Mouse (Mus musculus) regulatory T cell (primary cell): Measurements from ENCODE around the gene Hemk1.

Source experiments
- in situ Hi-C: fragments of 300-600 bp; cut with MboI, MseI; formaldehyde crosslinking; loops from one replicate; pipeline ENCODE4 v1.15.1; 2025; ENCODE audit warnings: high pct_unique_total_duplicates

Hemk1 gene

DNA sequence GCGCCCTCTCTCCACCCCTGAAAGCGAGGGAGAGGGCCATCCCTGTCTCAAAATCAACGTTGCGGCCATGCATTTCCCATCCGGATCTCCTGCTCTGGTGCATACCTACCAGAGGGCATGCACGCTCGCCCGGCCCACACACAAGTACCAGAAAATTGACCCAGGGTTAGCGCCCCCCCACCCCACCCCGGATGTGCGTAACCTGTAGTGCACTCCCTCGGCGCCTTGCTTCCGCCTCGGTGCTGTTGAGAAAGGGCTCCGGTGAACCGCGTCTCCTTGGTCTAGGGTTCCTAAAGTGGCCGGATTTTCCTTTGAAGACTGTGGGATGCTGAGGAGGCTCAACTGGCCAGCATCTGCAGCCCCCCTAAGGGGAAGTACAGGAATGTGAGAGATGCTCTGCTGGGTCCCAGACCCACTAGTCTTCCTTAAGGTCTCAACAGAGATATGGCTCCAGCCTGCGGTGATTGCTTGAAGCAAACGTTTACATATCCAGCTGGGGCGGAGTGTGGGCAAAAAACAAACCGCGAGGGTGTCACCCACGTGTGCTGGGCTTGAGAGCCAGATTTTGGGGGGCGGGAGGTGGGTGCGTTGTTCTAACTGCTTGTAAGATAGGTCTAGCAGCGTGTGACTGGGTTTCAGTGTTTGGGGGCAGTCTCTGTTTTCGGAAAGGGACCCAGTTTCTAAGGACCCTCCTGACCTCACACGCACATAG, at the start of gene Hemk1:
Gene Hemk1, minus strand, starts transcription at position 179 of the 712 bp plus-strand sequence.
- in situ Hi-C loops = no loop called here

DNA sequence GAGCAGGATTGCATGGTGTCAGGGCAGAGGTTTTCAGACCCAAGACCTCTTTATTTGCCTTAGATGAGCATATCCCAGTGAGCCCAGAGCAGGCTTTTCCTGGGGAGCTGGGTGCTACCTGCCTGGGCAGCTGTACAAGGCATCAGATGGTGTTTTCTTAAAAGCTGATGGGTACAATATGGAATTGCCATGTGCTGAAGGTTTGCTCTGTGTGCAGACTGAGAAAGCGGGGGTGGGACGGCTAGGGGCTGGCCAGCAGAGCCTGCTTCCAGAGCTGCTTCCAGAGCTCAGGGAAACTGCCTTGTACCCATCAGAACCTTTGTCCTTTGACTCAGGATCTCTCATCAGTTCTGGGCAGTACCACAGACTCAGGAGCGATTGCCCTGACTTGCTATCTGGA, 49.6 kb upstream of the Hemk1 start:
- in situ Hi-C loops = no loop called here

DNA sequence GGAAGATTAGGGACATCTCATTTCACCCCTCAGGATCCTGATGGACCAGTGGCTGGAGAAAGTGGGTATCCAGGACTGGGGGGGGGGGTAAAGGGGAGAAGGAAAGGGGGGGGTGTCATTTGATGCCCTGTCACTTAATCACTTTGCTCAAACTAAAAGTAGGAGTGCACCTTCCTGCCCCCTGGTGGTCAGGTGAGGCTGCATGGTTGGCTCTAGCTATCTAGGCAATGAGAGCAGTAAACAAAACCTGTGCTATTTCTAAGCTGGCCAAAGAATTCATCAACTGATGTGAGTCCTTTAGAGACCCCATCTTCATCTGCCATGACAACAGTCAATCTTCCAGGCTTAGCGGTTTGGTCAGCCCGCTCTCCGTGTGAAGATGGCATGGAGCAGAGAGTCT, 48.6 kb upstream of the Hemk1 start:
- in situ Hi-C loops = no loop called here

DNA sequence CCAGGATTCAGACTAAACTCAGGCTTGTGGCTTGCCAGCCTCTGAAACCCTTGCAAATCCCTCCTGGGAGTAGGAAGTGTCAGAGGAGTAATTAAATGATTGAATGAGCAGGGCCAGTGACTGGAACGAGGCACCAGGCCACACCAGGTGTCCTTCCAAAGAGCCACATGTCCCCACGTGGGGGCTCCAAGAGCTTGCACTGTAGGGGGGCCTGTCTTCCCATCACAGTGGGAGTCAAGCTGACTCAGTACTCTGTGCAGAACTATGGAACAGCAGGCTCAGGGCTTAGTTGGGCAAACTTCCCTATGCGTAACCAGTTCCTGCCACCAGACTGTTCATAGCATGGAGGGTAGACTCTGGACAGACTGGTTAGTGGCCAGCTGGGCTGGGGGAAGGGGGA, 46.2 kb upstream of the Hemk1 start:
- in situ Hi-C loops = no loop called here

DNA sequence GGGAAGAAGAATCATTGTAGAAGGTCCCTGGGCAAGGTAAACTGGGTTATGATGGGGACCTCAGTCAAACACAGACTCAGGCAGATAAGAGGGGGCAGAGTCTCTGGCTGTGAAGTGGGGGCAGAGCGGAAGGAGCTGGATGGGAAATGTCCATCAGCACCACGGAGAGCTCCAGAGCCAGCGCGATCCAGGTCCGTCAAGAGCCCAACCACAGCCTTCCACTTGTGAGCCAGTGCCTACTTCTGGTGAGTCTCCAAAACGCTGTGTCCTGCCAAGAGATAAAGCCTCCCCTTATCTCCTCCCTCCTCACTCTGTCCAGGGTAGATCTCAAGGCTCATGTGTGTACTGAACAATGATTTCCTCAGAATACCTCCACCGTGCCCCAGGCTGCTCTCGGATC, 43.6 kb upstream of the Hemk1 start:
- in situ Hi-C loops = no loop called here

DNA sequence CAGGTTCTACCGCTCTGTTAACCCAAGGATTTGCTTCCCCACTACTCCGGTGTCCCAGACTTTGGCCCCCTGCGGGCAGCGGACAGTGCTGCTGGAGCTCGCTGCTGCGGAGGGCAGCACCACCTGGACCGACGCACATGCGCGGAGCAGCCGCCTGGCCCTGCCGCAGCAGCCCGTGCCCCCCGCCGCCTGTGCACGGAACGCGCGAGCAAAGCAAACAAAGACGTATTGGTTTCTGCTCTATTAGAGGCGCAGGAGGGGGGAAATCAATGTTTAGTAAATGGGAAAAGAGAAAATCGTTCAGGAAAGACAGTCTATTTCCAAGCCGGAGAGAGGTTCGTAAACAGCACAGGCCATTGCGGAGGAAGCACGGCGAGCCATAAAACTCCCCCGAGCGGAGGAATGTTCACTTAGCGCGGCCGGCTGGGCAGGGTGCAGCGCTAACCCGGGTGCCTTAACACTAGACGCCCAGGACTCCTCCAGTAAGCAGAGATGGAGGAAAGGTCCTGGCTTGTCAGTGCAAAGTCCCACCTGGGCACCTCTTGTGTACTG, 39.9 kb upstream of the Hemk1 start:
- in situ Hi-C loops = no loop called here

DNA sequence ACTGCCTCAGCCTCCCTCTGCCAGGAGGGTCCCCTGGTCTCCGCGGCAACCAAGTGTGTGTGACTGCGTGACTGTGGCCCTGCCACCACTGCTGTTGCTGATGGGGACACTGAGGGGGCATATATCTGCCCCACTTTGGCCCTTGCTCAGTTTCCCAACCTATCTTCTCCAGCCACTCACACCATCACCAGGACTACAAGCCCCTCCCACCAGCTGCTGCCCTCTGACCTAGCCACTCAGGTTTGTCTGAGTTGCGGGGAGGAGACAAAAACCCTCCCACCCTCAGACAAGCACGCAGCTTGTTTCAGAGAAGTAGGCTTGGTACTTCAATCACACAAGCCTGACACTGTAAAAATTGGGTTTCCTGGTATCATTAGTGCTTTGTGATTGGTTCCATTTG, 37.3 kb upstream of the Hemk1 start:
- in situ Hi-C loops = no loop called here

DNA sequence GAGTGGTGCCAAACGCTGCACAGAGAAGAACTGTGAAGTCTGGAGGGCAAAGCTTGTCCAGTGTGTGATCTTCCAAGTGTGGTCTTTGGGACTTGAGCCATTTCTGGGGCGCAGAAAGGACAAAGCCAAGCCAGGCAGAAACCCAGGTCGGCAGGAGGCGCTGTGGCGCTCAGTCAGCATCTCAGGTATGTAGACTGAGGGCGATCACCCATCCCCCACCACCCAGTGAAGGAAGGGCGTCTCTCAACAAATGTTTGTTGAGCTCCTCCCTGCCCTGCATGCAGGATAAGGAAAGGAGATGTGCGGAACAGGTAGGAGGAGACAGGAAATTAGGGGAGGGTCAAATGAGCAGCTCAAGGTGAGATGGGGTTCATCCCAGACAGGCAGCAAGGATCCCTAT, 36.5 kb upstream of the Hemk1 start:
- in situ Hi-C loops = no loop called here

DNA sequence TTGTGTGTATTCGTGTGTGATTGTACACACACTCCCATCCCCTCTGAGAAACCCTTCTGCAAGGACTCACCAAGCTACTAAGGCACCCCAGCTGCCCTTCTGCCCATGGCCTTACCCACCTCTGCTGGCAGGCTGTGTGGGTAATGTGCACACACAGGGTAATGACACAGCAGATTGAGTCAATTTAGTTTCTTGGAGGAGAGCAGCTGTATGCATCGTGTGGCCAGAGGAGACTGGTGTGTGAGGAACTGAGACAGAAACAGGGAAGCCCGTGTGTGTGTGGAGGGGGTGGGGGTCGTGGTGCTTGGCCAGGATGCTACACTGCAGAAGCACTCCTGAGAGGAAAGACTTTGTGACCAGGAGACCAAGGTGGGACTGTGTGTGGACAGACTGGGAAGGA, 34.3 kb upstream of the Hemk1 start:
- in situ Hi-C loops = no loop called here

DNA sequence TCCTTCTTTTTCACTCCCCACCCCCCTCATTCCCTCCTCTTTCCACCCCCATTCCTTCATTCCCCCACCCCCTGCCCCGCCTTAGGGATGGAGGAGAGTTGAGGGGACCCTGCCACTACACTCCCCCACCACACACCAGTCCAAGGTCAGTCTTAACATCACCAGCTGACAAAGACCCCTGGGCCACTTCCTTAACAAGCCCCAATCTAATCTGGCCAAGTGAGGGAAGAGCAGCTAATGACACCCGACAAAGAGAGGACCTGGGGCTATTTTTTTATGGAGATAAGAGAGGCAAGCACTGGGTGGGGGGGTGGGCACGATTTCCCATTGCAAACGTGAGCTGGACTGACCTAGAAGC, 31.9 kb upstream of the Hemk1 start:
- in situ Hi-C loops = no loop called here

DNA sequence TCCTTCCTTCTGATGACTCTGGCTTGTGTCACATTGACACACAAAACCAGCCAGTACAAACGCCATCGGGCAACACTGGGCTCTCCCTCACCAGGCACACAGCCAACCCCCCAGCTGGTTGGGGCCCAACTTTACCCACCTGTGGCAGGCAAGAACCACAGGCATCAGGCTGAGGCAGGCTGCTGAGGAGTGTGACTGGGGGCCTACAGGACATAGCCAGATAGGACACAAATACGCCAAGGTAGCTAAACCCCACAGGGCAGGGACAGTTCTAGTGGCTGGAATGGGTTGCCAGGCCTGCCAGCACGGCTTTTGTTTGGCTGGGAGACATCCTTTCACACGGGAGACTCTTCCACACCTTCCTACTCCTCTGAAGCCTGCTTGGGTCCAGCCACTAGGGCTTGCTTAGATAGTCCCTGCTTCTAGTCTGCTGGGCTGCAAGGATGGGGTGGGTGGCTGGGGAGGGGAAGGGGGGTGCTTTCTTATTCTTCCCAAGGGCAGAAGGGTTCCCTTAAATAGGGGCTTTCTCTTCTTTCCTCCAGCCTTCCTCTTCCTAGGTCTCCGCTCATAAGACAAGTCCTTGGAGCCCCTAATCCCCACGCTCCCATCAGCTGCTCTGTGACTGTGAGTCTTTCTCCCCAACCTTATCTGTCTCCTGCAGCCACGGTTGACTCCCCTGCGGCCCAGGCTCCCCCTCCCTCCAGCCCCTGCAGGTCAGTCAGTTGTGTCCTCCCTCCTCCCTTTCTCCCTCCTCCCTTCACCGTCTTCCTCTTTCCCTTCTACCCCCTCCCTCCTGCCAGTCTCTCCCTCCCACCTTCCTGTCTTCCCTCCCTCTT, 31.3 kb upstream of the Hemk1 start:
- in situ Hi-C loops = no loop called here

DNA sequence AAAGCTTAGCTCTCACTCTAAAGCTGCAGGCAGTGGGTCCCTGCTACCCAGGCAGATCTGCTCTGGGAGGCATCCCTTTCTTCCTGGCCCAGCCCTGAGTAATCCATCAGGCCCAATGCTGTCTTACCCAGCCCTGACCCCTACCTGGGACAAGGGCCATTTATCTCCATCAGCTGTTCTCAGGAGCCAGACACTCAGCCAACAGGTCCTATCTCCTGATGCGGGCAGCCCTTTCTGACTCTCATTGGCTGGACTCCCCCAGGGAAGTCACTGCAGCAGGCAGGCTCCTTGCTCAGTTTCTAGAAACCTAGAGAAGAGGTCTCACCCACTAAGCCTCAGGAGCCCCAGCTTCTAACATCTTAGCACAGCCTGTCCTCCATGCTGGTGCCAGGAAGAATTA, 30.2 kb upstream of the Hemk1 start:
- in situ Hi-C loops = no loop called here

DNA sequence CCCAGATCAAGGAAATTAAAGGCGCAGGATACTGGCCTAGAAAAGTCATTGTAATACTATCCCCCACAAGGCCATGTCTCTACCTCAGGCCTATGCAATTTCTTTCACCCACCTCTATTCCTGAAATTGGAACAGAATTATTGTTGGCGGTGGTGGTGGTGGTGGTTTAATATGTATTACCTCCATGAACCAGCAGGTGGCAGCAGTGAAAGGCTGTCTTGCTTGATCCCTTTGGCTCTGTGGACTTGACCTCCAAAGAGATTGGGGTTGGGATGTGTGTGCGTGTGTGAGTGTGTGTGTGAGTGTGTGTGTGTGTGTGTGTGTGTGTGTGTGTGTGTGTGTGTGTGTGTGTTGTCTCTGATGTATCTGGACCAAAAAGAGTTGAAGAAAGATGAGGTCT, 28.5 kb upstream of the Hemk1 start:
- in situ Hi-C loops = no loop called here

DNA sequence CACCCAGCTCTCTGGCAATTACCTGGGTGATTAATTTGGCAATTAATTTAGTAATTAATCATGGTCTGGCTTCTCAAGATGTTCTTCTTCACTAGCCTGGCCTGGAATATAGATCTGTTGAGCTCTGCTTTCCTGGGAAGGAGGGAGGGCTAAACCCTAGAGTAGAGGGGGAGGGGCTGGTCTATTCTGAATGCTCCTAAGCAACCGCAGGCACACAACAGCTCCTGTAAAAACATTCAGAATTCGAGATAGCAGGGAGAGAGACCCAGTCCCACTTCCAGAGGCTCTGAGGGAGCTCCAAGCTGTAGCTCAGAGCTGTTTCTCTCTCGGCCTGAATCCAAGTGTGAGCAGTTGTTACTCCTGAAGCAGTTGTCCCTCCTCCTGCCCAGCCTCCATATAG, 22.8 kb upstream of the Hemk1 start:
- in situ Hi-C loops = no loop called here

DNA sequence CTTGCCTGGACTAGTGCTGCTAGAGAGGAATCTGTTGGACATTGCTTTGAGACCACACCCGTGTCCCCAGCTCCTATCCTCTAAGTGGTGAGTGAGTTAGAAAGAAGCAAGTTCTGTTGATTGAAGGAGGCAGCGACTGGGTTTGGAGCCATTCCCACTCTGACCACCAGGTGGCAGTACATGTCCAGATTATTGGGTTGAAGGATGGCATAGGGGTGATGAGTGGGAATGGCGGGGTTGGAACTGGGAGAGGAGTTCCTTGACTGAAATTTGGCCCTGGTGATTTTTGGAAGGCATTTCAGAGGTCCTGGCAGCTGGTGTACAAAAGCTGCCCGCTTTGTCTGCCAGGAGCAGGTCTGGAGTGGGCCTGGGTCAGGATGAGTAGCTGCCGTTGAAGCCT, 19.5 kb upstream of the Hemk1 start:
- in situ Hi-C loops = loop anchor here (5.0 to 10.0 kb wide), 2 partner anchors 155 to 463 kb away; partner anchors contain the start of gene Manf

DNA sequence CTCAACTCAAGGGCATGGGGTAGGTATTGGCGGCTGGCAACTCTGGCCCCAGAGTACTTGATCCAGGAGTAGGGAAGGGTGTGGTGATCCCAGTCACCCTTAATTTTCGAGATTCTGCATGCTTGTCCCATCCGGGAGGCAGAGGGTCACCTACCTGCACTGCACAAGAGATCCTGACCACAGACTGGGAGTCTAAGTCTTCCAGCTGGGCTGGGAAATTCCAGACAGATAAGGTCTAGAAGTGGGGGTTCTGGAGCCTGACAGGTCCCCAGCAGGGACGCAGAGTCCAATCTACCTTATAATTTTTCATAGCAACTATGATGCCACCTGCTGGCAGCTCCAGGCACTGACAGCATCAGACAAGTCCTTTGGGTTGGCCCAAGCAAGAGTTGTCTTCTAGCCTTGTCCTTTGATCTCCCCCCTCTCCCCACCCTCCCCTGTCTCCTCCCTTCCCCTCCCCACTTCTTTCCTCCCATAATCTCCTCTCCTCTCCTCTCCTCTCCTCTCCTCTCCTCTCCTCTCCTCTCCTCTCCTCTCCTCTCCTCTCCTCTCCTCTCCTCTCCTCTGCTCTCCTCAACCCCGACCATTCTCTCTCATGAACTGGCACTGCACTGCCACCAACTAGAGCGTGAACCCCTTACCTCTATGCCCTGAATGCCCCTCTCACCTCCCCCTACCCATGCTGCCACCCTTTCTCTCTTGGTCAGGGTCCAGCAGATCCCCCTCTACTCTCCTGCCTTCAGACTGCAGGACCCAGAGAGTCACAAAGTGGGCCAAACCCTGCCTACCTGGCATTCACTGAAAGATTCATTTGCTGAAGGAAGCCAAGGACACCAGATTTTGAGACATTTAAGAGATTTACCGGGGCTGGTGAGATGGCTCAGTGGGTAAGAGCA, 18.0 kb upstream of the Hemk1 start:
- in situ Hi-C loops = loop anchor here (5.0 to 10.0 kb wide), 2 partner anchors 156 to 461 kb away; partner anchors contain the start of gene Manf

DNA sequence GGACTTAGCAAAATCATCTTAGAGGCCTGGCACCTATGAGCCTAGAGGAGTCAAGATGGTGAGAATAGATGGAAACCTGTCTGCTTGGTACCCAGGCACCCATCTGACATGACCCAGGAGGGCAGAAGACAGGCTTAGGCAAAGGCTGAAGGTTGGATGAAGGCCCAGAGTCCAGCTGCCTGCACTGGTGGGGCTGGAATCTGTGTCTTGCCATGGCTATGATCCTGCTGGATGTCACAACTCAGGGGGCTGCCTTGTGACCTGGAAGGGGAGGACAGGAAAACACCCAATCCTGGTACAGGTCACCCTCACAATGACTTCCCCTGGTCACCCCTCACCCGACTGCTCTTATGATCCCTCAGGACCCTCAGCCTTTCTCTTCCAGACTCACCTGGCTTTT, 16.7 kb upstream of the Hemk1 start:
- in situ Hi-C loops = loop anchor here (5.0 to 10.0 kb wide), 2 partner anchors 157 to 460 kb away; partner anchors contain the start of gene Manf

DNA sequence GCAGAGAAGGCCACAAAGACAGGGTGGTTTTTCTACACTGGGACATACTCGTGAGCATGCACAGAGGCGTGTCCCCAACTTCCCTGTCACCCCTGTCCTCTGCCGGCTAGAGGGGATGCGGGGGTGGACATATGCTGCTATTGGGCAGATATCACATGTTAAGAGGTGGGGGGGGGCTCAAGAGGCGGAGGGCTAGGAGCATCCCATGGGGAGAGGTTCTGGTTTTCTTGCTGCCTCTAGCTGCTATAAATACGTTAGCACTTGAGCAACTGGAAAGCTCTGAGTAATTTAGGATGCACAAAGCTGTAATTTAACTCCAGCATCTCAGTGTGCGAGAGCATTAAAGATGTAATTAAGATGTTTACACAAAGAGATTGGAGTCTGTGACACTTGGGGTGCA, 11.2 kb upstream of the Hemk1 start:
- in situ Hi-C loops = no loop called here

DNA sequence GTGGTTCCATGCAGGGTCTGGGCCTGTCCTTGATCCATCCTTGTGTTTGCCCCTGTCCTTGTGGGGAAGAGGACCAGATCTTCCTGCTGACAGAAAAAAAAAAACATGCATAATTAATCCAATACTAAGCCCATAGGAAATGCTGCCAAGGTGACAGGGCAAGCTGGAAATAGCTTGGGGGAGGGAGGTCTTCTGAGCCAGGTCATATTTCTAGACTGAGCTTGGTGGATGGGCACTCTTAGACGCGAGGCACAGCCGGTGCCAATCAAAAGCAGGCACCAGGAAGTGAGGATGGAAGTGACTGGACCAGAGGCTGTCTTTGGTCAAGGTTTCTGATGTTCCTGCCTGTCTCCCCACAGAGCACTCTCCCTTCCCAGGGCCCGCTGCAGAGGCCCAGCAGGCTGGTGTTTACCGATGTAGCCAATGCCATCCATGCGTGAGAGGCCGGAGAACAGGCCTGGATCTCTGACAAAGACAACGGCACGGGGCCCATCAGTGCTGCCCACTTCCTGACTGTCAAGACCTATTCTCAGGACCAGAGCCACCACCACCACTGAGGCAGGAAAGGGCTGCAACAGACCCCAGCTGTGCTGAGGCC, 9.5 kb upstream of the Hemk1 start:
- in situ Hi-C loops = no loop called here

DNA sequence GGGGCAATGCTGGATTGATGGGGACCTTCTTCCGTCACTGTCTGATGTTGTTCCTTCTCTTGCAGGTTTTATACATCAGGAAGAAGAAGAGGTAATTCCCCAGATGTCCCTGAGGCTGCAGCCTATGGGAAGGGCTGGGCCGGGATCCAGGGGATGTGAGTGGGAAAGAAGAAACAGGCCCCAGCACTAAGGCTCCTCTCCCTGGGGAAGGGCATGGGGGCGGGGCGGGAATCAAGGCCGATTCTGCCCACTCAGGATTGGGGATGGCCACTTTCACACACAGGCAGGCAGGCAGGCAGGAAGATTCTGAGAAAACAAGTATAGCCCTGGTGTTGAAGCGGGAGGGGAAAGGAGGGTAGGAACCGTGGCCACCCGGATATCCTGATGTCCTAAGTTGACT, 7.9 kb upstream of the Hemk1 start:
- in situ Hi-C loops = no loop called here

DNA sequence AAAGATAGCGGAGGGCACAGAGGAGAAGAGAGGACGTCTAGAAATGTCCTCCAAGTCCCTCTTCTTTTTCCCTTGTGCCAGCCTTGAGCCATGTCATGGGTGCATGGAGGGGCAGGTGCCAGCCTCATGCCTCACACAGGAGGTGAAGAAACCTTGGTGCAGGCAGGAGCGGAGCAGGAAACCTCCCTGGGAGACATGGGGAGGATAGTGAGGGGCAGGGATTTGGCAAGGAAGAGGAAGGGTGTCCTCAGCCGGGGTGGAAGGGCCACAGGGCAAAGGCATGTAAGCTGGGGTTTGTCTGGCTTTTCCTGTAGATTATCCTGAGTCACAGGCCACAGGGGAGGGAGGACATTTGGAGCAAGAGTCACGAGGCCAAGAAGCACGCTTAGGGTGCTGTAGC, 5.9 kb upstream of the Hemk1 start:
- in situ Hi-C loops = no loop called here
